Mouse (Mus musculus) WW6 (cell line): Measurements from ENCODE around the gene Cbr3.

Experiments used
- DNase-seq: peaks from one replicate; pipeline ENCODE4 v3.0.0-alpha.2; 2013; ENCODE audit warnings: low read depth, low spot score

Cbr3 gene

DNA sequence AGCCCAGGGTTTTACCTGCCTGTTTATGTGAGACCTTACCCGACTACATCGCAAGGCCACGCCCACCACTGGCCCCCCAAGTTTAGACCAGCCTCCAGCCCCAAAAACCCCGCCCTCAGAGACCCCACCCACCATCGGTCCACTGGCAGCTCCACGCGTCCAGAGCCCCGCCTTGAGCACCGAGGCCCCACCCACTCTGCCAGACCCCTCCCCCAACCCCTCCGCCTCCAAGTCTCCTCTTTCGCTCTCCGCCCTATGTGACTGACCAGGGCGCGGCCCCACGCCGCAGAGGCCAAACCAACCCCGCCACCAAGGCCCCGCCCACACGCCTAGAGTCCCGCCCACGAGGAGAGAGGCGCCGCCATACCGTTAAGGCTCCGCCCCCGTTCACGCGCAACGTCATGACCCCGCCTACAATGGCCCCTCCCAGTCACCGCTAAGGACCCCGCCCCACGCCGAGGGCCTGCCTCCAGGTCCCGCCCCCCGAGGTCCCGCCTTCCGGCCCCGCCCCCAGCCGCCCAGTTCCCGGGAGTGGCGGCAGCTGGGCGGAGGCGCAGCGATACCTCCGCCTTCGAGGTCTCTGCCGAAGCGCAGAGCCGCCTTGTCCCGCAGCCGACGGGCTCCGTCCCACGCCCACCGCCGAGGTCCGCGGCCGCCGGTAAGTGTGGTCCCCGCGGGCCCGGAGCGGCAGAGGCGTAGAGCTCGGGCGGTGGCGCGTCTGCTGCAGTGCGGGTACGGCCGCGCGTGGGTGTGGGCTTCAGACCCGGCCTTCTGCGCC lies 28.6 kb downstream of the Cbr3 start, which contains the start of gene Dop1b:
Gene Dop1b, plus strand, starts transcription at position 494 of the 778 bp plus-strand sequence.
- peak; percentile 92 for DNase-seq

DNA sequence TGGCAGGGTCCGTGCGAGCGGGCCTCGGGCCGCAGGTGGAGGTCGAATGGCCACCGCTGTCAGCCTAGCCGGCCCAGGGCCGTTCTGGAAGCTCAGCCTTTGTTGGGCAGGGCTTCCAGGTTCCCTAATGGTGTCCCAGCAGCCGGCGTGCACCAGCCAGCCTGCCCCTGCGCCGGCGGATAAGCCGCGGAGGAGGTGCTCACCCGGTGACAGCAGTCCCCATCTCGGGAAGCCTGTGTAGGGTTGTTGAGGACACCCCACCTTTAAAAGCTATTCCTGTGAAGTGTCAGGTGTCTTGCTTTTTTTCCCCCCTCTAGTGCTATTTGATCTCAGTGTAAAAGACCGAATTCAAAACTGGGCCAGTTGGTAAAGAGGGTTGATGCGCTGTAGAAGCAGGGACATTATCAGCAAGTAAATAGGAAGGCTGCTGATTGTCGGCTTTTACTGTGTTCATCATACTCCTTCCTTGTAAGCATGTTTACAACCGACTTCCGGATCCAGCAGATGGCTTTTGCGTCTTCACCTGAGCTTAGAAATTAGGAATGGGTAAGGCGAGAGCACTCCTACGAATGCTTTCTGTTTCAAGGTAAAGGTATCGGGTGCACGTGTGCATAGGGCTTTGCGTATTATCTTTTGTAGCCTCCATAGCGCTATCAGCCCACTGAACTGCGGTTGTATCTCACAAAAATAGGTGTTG lies 29.3 kb downstream of the Cbr3 start:
- no peak for DNase-seq

- no peak for DNase-seq
These were observed 30.0 kb downstream of the Cbr3 start for GRCm38 (mm10) chr16:93712966-93713365.

- DNase-seq = peak; percentile 14
These were observed 31.4 kb downstream of the Cbr3 start for GRCm38 (mm10) chr16:93714426-93714825.

DNA sequence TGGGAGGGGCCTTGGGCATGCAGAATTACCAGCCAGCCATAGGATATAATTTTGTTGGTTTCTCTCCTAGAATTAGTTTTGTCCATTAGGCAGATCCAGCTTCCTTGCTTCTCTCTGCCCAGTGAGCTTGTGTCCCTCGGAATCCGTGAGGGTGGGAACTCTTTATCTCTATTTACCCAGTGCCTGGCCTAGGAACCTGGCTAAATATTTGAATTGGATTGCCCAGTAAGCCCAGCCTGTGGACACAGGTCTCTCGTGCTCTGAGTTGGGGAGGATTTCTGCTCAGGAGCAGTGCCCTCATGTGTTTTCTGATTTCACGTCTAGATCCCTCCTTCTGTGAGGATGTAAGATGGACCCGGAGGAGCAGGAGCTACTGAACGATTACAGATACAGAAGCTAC lies 32.8 kb downstream of the Cbr3 start:
- no peak for DNase-seq

- peak; percentile 26 for DNase-seq
These were observed 34.3 kb downstream of the Cbr3 start for GRCm38 (mm10) chr16:93717299-93717703.

GRCm38 (mm10) chr16:93721771-93722170 lies 38.8 kb downstream of the Cbr3 start:
- no peak for DNase-seq

- DNase-seq = no peak
These were observed 39.5 kb downstream of the Cbr3 start for GRCm38 (mm10) chr16:93722476-93722875.

DNA sequence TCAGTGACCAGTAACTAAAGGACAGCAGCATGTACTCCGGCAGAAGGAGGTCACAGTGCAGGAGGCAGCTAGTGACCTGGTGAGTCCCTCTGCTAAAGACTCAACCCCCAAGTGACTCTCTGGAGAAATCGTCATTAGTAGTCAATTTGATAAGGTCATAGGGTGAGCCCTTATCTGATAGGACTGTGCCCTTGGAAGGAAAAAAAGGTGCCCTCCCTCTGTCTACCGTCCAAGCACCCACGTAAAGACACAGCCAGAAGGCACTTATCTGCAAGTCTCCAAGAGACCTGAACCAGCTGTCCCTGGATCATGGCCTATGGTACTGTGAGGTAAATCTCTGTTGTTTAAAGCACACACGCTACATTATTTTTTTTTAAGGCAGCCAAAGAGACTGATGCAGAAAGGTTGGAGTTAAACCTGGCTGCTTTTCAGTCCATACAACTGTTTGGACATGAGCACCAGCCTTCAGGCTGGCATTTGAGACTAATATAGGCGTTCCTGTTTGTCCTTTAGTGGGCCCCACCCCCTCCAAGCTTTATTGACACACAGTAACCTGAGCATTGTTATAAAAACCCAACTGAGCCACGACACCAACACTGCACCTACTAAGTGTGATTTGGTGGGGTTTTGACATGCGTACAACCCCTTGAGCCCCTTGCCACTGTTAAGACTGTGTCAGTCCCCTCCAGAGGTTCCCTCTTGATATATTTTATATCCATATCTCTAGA lies 42.6 kb downstream of the Cbr3 start:
- no peak for DNase-seq

DNA sequence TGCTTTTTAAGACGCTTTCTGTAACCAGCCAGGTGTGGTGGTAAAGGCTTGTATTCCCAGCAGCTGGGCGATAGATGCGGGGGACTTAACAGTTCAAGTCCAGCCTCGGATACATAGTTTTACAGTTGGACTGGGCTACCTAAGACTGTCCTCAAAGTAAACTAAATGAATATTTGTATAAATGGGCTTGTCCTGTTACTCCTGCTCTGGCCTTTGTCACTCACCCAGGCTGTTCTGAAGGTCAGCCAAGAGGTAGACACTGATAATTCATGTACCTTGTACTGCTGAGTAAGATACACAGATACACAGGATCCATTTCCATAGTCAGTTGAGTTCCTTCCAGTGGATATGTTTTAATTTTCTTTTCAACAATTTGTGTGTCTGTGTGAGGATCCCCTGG lies 43.2 kb downstream of the Cbr3 start:
- DNase-seq = no peak

DNA sequence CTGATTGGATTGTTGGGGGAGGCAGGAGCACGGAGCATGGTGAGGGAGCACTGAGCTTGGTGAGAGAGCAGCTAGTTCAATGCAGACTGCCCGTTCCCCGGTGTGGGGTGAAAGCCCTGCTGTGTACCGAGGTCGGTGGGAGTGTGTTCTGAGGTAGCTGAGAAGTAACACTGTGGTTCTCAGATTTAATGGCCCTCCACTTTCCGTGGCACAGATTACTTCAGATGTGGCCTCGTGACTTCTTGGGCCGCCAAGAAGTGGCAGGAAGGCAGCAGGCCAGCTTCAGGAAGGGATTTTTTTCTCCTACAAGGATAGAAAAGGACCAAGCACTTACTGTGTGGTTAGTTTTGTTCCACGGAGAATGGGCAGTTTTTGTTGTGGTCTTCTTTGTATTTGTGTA lies 45.7 kb downstream of the Cbr3 start:
- no peak for DNase-seq

- no peak for DNase-seq
These were observed 47.0 kb downstream of the Cbr3 start for GRCm38 (mm10) chr16:93729801-93730721.

GRCm38 (mm10) chr16:93731310-93731709 lies 48.3 kb downstream of the Cbr3 start:
- DNase-seq = no peak

DNA sequence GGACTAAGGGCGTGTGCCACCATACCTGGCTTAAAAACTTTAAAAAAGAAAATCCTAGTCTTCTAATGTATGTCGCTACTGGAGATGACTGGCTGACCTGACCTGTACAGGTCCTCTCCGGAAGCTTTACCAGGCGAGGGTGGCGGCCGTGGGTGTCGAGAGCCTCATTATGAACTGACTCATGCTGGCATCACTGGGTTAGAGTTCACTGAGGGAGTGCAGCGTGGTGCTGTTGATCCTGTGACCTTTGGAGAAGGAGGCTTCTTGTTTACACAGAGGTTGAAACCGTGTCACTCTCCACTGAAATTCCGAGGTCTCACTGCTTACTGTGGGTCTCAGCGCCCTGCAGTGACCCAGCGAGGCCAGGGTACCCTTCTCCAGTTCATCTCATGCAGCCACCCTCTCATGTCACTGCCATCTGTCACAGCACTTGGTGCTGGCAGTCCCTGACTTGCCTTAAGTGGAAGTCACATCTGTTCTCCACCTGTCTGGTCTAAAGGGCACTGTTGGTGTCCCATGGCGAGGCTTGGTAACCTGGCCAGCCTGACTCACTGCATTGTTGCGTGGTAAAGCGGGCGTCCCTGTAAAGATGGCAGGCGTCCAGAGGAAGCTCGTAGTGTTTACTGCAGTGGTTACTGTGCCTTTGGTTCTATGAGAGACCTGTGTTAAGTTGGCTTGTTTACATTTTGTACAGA lies 50.0 kb downstream of the Cbr3 start:
- DNase-seq = no peak

DNA sequence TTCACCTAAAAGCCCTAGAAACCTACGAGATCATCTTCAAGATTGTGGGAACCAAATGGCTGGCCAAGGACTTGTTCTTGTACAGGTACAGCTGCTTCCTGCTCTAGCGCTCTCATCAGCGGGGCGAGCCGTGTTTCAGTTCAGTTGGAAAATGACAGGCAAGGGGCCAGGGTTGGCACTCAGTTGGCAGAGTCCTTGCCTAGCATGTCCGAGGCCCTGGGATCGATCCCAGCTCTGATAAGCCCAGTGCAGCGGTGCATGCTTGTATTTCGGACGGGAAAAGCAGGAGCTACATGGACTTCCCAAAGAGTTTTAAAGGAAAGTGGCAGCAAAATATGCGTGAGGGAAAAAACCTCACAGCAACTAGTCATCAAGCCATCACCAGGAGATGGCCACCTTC lies 56.2 kb downstream of the Cbr3 start:
- DNase-seq = no peak
